Mouse (Mus musculus): Measurements from ENCODE around the gene Arntl2. TPM values are rescaled to one million over a fixed set of nuclear protein-coding genes. Genes with fewer than 3 reads are reported as not detected.

The Arntl2 gene
- polyA plus RNA-seq, 2 experiments = 3.6 to 20.5 TPM

DNA sequence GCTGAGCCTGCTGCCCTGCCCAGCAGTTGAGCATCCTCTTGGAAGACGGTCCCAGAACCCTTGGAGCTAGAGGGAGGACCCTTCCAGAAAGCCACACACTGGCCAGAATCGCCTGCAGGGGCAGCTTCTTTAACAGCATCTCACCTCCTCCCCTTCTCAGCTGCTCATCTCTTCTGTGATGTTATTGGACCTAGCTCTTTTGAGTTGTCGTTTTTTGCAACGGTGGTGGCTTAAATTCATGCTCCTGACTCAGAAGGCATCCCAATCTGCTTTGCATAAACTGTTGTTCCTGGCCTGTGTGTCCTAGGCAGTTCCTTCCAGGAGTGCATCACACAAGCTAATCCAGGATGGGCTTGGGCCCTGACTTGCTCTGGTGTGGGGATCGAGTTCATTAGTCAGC is 1.6 kb downstream of the Arntl2 start:
- H3K4me2 ChIP-seq (replicated peaks; ENCODE audit: low read depth, low read length, severe bottlenecking) = no peak overlapping the region
- 56% methylated on average over 5 of the region's 5 CpGs for WGBS
- H3K36me3 ChIP-seq (ENCODE audit: control insufficient read depth, insufficient read depth, low read length) = no peaks in the 10 kb centered on the region
- no peaks in the 10 kb centered on the region for H3K9me3 ChIP-seq (ENCODE audit: control insufficient read depth, low read length)
- H3K4me1 ChIP-seq (ENCODE audit: control insufficient read depth, insufficient read depth, low read length) = no peaks in the 10 kb centered on the region
- H3K4me3 ChIP-seq (replicated peaks; ENCODE audit: low read length) = no peak overlapping the region
- H3K9ac ChIP-seq (ENCODE audit: low read depth, low read length, severe bottlenecking) = no peak overlapping the region
- ATAC-seq (ENCODE audit: low FRiP score, low read depth) (no peak), DNase-seq (ENCODE audit: low spot score) (no peak)
- H3K27ac ChIP-seq (replicated peaks; ENCODE audit: low read depth, low read length) = no peak overlapping the region
- no peak for TF ChIP-seq POLR2A (IDR thresholded peaks at IDR 0.05; ENCODE audit: borderline replicate concordance, extremely low read depth, insufficient read depth, insufficient read length)
- H3K27me3 ChIP-seq (ENCODE audit: control insufficient read depth, insufficient read depth, low read length) = no peaks in the 10 kb centered on the region

DNA sequence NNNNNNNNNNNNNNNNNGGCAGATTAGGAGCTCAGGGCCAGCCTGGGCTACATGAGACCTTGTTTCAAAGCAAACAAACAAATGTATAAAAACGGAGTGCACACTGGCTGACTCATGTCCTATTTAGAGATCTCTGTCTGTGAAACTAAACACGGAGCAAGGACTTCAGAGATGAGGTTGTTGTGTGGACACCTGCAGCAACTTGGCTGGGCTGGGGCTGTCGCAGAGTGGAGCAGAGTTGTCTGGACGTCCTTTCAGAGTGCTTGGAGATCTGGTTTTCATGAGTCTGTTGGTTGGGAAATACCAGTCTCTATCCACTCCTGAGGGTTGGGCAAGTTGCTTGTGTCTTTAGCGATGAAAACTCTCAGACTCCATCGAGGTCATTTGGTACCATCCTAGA is 14.1 kb downstream of the Arntl2 start:
- H3K27me3 ChIP-seq (ENCODE audit: control insufficient read depth, insufficient read depth, low read length) = no peaks in the 10 kb centered on the region
- 89% methylated on average over 6 of the region's 6 CpGs for WGBS
- H3K4me2 ChIP-seq (replicated peaks; ENCODE audit: low read depth, low read length, severe bottlenecking) = no peak overlapping the region
- no peak for DNase-seq (ENCODE audit: low spot score)
- H3K27ac ChIP-seq (replicated peaks; ENCODE audit: low read depth, low read length) = no peak overlapping the region
- peaks cover 19% of the 10 kb centered on the region; the same call in 1 of the 2 replicates for H3K36me3 ChIP-seq (ENCODE audit: control insufficient read depth, insufficient read depth, low read length)
- H3K9ac ChIP-seq (ENCODE audit: low read depth, low read length, severe bottlenecking) = no peak overlapping the region
- no peak overlapping the region for H3K4me3 ChIP-seq (replicated peaks; ENCODE audit: low read length)
- ATAC-seq (ENCODE audit: low FRiP score, low read depth) = no peak
- no peak for TF ChIP-seq POLR2A (IDR thresholded peaks at IDR 0.05; ENCODE audit: borderline replicate concordance, extremely low read depth, insufficient read depth, insufficient read length)
- H3K9me3 ChIP-seq (ENCODE audit: control insufficient read depth, low read length) = no peaks in the 10 kb centered on the region
- H3K4me1 ChIP-seq (ENCODE audit: control insufficient read depth, insufficient read depth, low read length) = no peaks in the 10 kb centered on the region

DNA sequence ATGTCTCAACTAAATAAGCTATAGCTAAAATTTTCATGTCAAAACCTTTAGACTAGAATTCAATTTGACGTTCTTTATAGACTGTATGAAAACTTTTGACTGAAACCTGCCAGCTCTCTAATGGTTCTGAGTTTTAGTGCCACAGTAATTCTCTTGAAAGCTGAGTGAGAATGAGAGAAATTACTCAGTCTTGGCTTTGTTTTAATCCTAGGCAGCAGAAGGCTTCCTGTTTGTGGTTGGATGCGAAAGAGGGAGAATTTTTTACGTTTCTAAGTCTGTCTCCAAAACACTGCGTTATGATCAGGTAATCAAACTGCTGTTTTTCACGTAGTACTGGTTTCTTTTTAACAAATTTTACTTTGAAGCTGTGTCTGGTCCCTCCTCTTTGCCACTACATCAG is 17.2 kb downstream of the Arntl2 start:
- 89% methylated on average over 5 of the region's 5 CpGs for WGBS
- Histone ChIP-seq H3K36me3 (ENCODE audit: control insufficient read depth, insufficient read depth, low read length) (peaks cover 9% of the 10 kb centered on the region; the same call in 1 of the 2 replicates), H3K4me1 (ENCODE audit: control insufficient read depth, insufficient read depth, low read length) (no peaks in the 10 kb centered on the region), H3K9ac (ENCODE audit: low read depth, low read length, severe bottlenecking) (no peak overlapping the region), H3K27ac (replicated peaks; ENCODE audit: low read depth, low read length) (no peak overlapping the region), H3K27me3 (ENCODE audit: control insufficient read depth, insufficient read depth, low read length) (no peaks in the 10 kb centered on the region), H3K9me3 (ENCODE audit: control insufficient read depth, low read length) (no peaks in the 10 kb centered on the region), H3K4me3 (replicated peaks; ENCODE audit: low read length) (no peak overlapping the region), H3K4me2 (replicated peaks; ENCODE audit: low read depth, low read length, severe bottlenecking) (no peak overlapping the region)
- no peak for TF ChIP-seq POLR2A (IDR thresholded peaks at IDR 0.05; ENCODE audit: borderline replicate concordance, extremely low read depth, insufficient read depth, insufficient read length)
- no peak for DNase-seq (ENCODE audit: low spot score)
- ATAC-seq (ENCODE audit: low FRiP score, low read depth) = no peak

DNA sequence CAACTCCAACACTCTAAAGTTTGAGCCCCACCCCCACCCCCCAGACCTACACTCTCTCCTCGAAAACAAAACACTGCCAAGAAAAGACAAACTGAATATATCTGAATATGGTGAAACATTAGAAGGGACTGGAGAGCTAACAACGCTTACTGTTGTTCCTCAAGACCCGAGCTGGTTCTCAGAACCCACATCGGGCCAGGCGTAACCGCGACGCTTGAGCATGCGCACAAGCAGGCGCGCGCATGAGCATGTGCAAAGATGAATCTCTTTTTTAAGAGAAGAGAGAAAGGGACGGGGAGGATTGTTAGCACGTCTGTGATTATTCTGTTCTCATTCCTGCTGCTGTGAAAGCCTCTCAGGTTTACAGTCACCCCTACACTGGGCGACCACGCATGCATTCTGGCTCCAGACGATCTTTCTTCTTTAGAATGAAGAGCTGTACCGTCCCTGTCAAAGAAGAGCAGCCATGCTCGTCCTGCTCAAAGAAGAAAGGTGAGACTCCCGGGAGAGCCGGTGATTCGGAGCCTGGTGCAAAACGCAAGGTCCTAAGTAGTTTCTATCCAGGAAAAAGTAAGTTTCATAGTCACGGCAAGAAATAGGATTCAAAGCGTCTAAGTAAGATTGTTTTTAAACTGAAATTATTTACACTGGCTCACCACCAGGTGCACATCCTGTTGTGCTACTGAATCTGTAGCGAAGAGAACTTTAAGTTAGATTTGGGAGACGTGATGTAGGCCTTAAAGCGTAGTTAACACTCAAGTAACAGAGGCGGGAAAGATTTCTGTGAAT is 24.5 kb downstream of the Arntl2 start:
- H3K4me2 ChIP-seq (replicated peaks; ENCODE audit: low read depth, low read length, severe bottlenecking) = no peak overlapping the region
- no peak for DNase-seq (ENCODE audit: low spot score)
- H3K9me3 ChIP-seq (ENCODE audit: control insufficient read depth, low read length) = no peaks in the 10 kb centered on the region
- TF ChIP-seq POLR2A (IDR thresholded peaks at IDR 0.05; ENCODE audit: borderline replicate concordance, extremely low read depth, insufficient read depth, insufficient read length) = no peak
- H3K9ac ChIP-seq (ENCODE audit: low read depth, low read length, severe bottlenecking) = no peak overlapping the region
- no peaks in the 10 kb centered on the region for H3K4me1 ChIP-seq (ENCODE audit: control insufficient read depth, insufficient read depth, low read length)
- no peaks in the 10 kb centered on the region for H3K27me3 ChIP-seq (ENCODE audit: control insufficient read depth, insufficient read depth, low read length)
- H3K27ac ChIP-seq (replicated peaks; ENCODE audit: low read depth, low read length) = no peak overlapping the region
- 87% methylated on average over 29 of the region's 29 CpGs for WGBS
- peaks cover 4% of the 10 kb centered on the region; the same call in 1 of the 2 replicates for H3K36me3 ChIP-seq (ENCODE audit: control insufficient read depth, insufficient read depth, low read length)
- H3K4me3 ChIP-seq (replicated peaks; ENCODE audit: low read length) = no peak overlapping the region
- ATAC-seq (ENCODE audit: low FRiP score, low read depth) = no peak

DNA sequence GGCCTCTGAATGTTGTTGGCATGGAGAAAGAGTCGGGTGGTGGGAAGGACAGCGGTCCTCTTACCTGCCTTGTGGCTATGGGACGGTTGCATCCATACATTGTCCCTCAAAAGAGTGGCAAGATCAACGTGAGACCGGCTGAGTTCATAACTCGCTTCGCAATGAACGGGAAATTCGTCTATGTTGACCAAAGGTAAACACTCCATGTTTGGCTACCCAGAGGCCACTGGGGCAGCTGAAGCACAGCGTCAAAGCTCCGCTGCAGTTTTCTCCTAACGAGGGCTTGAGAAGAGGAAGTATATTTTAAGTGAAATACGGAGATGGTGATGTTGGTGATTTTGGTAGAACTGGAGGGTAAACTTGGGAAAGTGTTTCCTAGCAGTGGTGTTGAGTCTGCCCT is 26.1 kb downstream of the Arntl2 start:
- no peak for DNase-seq (ENCODE audit: low spot score)
- WGBS = 87% methylated on average over 13 of the region's 13 CpGs
- no peak for ATAC-seq (ENCODE audit: low FRiP score, low read depth)
- H3K9ac ChIP-seq (ENCODE audit: low read depth, low read length, severe bottlenecking) = no peak overlapping the region
- no peak for TF ChIP-seq POLR2A (IDR thresholded peaks at IDR 0.05; ENCODE audit: borderline replicate concordance, extremely low read depth, insufficient read depth, insufficient read length)
- H3K27me3 ChIP-seq (ENCODE audit: control insufficient read depth, insufficient read depth, low read length) = no peaks in the 10 kb centered on the region
- no peaks in the 10 kb centered on the region for H3K4me1 ChIP-seq (ENCODE audit: control insufficient read depth, insufficient read depth, low read length)
- H3K4me2 ChIP-seq (replicated peaks; ENCODE audit: low read depth, low read length, severe bottlenecking) = no peak overlapping the region
- H3K9me3 ChIP-seq (ENCODE audit: control insufficient read depth, low read length) = no peaks in the 10 kb centered on the region
- H3K4me3 ChIP-seq (replicated peaks; ENCODE audit: low read length) = no peak overlapping the region
- H3K27ac ChIP-seq (replicated peaks; ENCODE audit: low read depth, low read length) = no peak overlapping the region
- peaks cover 4% of the 10 kb centered on the region; the same call in 1 of the 2 replicates for H3K36me3 ChIP-seq (ENCODE audit: control insufficient read depth, insufficient read depth, low read length)
